Mouse (Mus musculus): ENCODE results near the gene 9130019O22Rik.
"Not testable (repeated sequence)": the region's sequence is repeated elsewhere in the genome, so short reads cannot be mapped to it uniquely, and the experiment has no call there.

Gene 9130019O22Rik

DNA sequence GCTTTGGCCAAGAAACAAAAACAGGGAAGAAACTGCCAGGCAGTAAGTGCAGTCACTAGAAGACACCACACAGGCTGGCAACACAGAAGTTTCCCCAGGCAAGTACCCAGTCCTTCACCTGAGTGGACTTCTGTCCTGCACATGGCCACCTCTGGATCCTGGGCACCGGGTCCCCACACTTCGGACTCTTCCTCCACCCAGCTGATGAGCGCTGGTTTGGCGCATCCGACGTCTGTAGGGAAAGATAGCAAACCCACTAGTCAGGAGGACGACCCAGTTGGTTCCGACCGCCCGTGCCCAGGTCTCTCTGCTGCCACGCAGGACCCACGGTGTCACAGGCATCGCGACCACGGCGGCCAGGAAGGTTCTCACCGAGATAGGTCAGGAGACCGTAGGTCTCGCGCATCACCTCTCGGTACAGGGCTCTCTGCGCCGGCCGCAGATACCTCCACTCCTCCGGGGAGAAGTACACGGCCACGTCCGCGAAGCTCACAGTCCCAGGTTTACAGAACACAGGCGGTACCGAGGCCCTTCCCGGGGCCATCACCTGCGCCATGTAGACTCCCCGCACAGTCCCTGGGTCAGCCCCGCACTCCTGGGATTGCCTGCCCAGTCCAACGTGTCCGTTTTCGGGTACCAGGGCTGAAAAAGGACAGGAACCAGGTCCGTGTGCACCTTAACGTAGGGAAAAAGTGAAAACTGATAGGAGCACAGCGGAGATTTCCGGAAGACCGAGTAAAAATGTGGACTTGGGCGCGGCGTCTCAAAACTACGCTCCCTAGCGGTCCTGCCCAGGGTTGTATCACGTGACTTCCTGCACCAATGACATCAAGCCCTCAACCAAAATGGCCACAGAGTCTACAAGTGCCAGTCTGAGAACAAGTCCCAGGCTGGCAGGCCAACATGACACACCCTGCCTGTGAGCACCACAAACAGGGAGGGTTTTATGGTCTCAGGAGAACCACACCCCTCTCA lies 11.4 kb downstream of the 9130019O22Rik start, which contains the start of gene Zfp747:
Gene Zfp747 (minus strand): TSS at position 780 of the 975 bp plus-strand sequence.
- DNase-seq (ENCODE audit: low spot score in 2 of 2): peak; percentile 94 to 97

DNA sequence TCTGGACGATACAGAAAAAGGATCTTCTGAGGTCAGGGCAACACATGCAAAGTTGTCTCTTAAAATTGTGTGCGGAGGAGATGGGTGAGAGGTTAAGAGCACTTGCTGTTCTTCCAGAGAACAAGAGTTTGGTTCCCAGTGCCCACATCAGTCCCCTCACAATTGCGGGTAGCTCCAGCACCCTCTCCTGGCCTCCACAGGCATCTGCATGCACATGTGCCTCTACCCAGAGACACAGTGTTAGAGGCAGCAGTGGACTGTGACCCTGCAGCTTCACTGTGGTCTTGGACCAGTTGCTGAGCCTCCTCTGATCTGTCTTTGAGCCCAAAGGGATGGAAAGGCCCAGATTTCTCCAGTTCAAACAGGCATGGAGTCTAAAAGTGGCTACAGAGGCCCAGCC lies 15.1 kb downstream of the 9130019O22Rik start:
- peak; percentile 49 to 53 for DNase-seq (ENCODE audit: low spot score in 2 of 2)

DNA sequence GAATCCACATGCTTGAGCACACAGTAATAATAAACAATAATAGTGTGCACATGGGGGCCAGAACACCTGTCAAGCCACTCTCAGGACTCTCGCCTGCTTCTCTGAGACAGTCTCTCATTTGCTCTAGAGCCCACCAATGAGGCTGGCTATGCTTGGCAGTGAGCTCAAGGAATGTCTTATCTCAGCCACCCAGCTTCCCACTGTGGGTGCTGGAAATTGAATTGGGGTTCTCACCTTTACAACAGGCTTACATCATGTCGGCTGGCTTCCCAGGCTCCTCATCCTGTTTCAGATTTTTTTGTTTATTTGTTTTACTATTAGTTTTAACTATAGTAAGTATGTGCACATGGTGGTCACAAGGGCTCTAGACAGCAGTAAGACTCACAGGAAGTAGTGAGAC lies 15.8 kb downstream of the 9130019O22Rik start:
- DNase-seq (ENCODE audit: low spot score in 2 of 2): no peak

DNA sequence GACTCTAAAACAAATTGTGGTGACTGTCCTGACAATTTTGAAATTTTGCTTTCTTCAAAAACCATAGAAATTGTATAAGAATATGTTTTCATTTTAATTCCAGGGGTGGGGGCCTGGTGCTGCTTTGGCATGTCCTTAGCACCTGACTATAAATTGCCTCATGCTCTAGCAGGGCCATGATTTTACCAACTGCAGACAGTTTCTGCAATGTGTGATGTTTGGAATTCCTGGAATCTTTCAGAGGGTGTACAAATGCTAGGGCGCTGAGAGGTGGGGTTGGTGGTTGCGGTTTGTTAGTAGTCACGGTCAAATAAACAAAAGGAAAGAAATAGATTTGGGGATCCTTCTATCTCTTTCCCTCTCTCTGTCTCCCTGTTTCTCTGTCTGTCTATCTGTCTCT lies 20.7 kb downstream of the 9130019O22Rik start:
- DNase-seq (ENCODE audit: low spot score in 2 of 2): no peak

DNA sequence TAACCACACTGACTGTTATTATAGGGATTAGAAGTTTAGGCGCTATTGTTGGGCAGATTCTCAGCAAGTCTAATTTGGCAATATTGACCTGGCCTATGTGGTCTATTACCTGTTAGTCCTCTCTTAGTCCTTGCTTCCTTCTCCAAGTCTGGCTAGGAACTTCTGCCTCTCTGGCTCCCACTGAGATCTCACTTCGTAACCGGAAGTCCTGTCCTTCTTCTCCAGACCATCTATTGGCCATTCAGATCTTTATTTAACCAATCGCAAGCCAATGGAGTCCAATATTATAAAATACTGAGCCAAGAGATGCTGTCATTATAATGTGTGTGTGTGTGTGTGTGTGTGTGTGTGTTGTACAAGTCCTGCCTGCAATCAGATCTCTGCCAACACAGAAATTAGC lies 22.8 kb downstream of the 9130019O22Rik start:
- no peak for DNase-seq (ENCODE audit: low spot score in 2 of 2)

DNA sequence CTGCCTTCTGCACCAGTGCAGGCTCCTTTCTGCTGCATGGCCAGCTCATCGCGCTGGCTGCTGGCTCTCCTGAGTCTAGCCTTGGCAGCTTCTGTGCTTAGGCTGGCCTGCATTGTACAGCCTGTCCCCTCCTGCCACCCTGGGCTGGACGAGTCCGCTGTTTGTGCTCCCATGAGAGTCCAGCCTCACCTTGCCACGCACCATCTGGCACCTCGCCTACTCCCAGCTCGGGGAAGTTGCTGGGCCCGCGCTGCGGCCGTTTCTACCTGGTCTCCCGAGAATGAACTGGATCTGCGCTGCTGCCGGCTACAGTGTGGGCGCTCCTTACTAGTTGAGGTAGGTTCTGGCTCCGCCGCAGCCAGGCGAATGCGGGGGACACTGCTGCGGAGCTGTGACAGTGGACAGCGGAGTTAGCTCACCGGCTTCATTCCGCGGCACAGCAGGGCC lies 23.5 kb downstream of the 9130019O22Rik start:
- DNase-seq (ENCODE audit: low spot score in 2 of 2): peak in 1 of 2 experiments; percentile 22

DNA sequence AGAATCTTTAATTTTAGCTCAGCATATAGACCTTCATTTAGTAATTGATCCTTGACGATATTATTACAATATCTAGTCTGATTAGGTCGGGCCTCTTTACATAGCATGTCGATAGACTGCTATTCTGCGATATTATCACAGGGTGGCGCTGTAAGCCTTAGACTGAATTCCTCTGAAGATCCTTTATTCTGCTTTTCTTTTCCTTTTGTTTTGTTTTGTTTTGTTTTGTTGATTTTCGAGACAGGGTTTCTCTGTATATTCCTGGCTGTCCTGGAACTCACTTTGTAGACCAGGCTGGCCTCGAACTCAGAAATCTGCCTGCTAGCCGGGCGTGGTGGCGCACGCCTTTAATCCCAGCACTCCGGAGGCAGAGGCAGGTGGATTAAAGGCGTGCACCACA lies 24.5 kb downstream of the 9130019O22Rik start:
- DNase-seq (ENCODE audit: low spot score in 2 of 2): peak in 1 of 2 experiments; percentile 36

DNA sequence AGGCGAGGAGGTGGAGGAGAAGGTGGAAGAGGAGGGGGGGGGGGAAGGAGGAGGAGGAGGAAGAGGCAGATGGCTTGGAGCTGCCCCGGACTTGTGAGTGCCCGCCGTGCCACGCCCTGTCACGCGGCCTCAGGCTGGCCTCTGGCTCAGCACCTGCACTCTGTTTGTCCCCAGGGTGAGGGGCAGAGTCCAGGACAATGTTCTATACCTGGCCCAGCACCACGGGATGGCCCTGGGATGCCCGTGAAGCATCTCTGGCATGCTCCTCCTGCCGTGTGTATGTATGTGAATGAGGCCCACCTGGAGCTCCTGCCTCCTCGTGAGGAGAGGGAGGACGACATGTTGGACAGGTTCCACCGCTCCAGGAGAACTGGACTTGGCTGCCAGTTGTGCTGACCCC lies 25.5 kb downstream of the 9130019O22Rik start:
- no peak for DNase-seq (ENCODE audit: low spot score in 2 of 2)

DNA sequence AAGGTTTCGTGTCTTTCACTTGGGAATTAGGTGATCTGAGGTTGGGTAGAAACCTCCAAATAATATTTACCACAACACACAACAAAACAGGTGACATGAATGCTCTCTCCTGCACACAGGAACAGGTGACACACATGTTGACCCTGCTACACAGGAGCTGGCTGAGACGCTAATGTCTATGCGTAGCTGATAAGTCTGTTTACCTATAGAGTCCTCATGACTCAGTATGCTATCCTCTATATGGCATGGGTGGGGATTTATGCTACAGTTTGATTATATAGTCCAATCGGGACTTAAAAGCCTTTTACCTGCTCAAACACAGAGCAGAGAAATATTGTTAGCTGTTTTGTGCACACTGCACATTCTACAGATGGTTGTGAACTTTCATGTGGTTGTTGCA lies 26.7 kb downstream of the 9130019O22Rik start:
- DNase-seq (ENCODE audit: low spot score in 2 of 2): no peak

DNA sequence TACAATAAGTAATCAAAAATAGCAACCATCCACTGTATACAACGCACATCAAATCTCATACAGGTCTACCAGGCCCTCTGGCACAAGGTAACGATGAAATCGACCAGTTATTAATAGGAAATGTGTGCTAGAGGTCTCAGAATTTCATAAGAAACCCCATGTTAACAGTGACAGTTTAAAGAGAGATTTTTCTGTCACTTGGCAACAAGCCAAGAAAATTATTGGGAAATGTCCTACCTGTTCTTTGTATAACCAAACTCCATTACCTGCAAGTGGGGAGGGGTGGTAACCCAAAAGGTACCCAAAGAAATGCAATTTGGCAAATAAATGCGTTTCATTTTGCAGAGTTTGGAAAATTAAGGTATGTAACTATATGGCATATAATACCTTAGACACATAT lies 28.5 kb downstream of the 9130019O22Rik start:
- DNase-seq (ENCODE audit: low spot score in 2 of 2): no peak

DNA sequence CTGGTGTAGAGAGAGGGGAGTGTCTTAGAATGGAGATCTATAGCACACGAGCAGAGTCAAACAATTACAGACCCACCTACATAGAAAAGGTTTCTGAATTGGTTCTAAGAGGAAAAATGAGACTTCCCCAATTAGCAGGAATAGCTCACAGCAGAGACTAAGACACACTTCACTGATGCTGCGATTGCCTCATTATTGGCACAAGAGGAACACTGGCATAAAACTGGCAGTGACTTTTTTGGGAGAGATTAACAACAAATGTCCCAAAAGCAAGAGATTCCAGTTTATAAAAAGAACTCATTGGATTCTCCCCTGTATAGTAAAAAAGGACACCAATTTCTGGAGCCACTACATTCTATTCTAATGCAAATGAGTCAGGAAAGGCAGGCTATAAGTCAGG lies 29.1 kb downstream of the 9130019O22Rik start:
- no peak for DNase-seq (ENCODE audit: low spot score in 2 of 2)

DNA sequence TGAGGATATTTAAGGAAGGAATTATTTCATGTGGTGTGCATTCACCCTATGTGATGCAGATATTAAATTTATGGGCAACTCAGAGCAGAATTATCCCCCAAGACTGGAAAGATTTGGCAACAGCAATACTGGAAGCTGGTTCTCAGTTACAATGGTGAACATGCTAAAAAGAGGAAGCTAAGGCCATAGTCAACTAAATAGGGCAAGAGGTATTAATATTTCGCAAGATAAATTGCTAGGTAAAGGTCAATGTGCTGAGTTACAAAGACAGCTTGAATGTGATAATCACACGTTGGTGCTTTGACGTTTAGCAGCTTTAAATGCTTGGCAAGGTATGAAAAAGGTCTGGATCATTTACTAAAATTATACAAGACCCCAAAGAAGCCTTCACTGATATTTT lies 31.2 kb downstream of the 9130019O22Rik start:
- DNase-seq (ENCODE audit: low spot score in 2 of 2): no peak

DNA sequence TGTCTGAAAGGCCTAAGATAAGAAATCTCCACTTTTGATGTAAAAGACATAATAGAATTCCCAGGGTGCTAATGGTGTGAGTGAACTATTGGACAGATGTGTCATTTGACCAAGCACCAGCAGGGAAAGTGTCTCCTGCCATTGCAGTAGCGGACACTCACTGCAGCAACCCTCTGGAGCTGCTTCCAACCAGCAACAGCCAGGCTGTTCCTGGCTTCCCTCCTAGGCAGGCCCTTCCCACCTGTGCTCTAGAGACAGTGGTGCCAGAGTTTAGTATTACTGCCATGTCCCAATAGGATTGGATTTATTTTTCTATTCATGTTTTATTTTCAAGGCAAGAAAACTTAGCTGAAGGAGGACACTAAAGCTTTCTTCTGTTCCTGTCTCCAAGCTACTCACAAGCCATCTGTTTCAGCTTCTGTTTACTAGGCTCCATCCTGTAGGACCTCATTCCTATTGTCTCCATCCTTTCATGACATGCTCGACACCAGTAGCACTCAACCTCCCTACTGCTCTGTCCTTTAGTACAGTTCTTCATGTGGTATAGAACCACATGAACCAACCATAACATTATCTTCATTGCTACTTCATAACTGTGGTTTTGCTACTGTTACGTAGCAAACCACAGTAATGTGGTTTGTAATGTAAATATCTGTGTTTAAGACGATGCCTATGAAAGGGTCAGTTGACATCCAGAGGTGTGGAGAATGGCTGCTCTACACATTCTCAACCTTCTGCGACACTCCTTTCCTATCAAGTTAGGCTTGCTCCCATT lies 35.5 kb downstream of the 9130019O22Rik start:
- DNase-seq (ENCODE audit: low spot score in 2 of 2): no peak

DNA sequence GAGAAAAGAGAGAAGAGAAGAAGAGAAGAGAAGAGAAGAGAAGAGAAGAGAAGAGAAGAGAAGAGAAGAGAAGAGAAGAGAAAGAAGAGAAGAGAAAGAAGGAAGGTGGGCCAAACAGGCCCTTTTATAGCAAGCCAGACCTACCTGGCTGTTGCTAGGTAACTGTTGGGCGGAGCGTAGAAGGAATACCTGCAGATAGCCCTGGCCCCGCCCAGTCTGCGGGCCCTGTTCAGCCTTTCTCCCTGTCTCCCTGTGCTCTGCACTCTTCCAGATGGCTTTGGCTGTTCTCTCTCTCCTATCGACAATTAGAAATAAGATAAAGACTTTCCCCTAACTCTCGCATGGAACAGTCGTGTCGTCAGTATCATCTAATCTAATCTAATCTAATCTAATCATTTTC lies 40.3 kb downstream of the 9130019O22Rik start:
- DNase-seq (ENCODE audit: low spot score in 2 of 2): no peak

DNA sequence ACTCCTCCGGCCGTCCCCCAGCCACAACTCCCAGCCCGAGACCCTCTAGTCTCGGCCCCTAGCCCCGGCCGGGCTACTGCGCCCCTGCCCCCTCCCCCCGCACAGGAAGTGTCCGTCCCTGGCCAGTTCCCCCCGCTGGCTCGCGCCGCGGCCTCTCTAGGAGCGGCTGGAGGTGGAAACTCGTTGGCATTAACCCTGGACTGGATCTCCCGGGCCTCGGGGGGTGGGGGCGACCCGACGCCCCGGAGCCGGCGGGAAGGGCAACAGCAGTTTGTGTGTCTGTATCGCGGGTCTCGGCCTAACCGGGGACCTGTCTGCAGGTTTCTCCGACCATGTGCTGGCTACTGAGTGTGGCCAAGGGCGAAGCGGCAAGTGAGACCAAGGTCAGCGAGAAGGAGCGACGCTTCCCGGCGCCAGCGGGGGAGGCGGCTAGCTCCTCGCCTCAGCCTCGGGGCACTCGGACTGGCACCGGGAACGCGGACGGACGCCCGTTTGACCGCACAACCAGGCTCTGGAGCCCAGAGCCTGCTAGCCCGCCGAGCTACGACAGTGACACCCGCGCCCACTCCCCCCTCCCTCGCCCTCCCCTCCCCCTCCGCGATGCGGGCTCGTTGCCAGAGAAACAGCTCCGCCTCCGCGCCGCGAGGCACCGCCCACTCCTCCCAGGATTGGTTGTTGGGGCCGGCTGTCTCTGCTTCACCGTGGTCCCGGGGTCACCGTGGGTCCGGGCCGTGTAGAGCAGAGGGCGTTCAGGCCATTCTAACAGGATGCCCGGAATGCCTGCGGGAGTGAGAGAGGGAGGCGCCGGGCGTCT lies 41.2 kb downstream of the 9130019O22Rik start, which contains the start of gene Zfp768:
Gene Zfp768 (minus strand): TSS at position 78 of the 814 bp plus-strand sequence.
- peak; percentile 92 to 93 for DNase-seq (ENCODE audit: low spot score in 2 of 2)

DNA sequence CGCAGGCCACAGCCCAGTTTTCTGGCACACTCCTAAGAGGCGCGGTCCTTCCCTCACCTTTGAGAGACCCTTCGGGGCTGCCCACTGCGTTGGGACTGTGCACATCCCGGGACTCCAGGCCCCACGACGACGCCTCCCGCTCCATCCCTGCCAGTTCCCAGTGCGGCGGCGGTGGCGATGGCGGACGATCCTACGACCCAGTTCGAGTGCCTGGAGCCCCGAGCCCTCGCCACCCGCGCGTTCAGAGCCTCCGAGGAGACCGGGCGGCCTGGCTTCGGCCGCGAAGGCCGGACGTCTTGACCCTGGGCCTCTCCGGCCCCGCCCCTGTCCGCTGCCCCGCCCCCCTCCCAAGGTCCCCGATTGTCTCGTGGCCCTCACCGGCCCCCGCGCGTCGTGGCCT lies 41.9 kb downstream of the 9130019O22Rik start:
- peak in 1 of 2 experiments; percentile 47 for DNase-seq (ENCODE audit: low spot score in 2 of 2)

DNA sequence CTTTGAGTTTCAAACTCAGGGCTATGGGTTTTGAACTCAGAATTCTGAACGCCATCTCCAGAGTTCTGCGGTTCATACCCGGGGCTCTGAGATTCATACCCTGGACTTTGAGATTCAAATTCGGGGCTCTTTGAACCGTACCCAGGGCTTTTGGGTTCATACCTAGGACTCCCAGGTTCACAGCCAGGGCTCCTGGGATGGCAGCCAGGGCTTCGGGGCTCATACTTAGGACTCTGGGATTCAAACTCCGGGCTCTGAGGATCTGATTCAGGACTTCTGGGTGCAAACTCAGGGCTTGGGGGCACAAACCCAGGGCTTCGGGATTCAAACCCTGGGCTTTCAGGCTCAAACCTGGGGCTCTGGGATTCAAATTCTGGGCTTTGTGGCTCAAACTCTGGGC lies 42.6 kb downstream of the 9130019O22Rik start:
- no peak for DNase-seq (ENCODE audit: low spot score in 2 of 2)

DNA sequence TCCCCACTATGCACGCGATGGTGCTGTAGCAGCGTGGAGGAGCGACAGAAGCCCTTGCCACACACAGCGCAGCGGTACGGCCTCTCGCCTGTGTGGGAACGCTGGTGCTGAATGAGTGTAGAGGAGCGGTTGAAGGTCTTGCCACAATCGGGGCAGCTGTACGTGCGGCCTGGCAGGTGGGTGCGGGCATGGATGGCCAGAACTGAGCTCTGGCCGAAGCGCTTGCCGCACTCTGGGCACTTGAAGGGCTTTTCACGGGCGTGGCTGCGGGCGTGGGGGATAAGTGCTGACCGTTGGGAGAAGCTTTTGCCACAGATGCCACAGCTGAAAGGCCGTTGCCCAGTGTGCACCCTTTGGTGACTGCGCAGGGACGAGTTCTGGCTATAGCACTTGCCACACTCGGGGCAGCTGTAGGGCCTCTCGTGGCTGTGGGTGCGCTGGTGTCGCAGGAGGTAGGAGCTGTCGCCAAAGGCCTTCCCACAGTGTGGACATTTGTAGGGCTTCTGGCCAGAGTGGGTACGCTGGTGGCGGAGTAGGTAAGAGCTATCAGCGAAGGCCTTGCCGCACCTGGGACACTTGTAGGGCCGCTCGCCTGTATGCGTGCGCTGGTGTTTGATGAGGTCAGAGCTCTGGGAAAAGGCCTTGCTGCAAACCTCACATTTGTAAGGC lies 43.5 kb downstream of the 9130019O22Rik start:
- DNase-seq (ENCODE audit: low spot score in 2 of 2): no peak

DNA sequence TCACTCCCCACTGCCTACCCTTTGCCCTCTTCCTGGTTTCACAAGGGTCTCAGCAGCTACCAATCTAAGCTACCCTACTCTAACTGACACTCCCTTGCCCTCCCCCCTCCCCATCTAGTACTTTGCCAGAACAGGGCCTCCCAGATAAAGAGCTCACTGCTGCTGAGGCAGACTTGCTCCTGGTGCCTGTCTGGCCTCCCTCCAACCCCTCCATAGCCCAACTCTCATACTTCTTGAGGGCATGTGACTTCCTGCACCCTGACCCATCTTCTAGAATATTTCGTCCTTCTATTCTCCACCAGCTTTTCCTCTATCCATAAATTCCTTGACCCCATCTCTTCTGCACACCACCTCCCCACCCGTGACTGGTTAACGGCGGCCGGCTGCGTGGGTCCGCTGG lies 44.1 kb downstream of the 9130019O22Rik start:
- DNase-seq (ENCODE audit: low spot score in 2 of 2): no peak

DNA sequence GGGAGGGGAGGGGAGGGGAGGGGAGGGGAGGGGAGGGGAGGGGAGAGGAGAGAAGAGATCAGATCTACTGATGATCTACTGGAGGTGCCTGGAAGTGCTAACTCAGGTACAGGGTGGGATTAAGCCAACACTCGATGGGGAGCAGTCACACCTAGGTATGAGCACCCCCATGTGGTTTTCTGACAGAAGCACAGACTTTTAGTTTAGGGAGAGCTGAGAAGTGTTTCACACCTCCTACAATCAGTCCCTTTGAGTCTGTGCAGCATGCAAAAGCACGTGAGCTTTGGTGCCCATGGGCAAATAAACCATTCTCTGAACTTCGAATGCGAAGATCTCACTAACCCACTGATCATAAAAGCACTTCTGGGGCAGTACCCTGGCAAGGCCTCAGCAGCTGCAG lies 44.6 kb downstream of the 9130019O22Rik start:
- DNase-seq (ENCODE audit: low spot score in 2 of 2): no peak

DNA sequence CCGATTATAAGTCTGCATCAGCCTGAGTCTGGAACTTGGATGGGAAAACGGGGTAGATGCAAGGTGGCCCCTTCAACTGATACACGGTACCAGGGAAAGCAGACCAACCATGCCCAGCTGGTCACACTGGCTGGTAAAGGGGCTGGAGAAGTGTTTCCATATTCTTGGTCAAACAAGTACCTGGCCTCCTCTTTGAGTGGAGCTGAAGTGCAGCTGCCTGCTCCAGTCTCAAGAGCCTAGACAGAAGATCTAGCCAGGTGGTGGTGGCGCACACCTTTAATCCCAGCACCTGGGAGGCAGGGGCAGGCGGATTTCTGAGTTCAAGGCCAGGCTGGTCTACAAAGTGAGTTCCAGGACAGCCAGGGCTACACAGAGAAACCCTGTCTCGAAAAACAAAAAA lies 45.1 kb downstream of the 9130019O22Rik start:
- not testable (repeated sequence) for DNase-seq (ENCODE audit: low spot score in 2 of 2)

All from spleen, postnatal 10 days (tissue).